In the genomic region with DNA sequence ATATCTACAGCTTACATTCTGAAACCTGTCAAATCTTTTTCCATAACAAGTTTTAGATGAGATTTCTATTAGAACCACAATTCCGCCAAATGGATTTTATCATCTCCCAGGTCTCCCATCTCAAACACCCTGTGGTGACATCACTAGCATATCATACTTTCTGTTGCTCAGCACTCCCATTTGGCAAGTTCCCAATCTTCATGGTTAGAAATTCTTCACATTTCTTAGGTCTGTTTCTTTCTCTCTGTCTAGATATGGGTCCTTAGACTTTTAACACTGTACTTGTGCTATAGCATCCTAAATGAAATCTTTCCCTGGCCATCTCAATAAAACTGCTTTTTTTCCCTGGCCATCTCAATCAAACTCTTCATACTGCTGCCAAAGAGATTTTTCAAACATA, we compare ENCODE assay signal across 24 mouse cellular contexts.
"Had no signal": no experiment of that assay in that cellular context is flagged by ENCODE, and none has a peak within 500 bp of the region (broad histone marks: within the 10 kb centered on the region; RNA-seq: fewer than 3 reads in every experiment).

No protein-coding gene starts in this region.

- DNase-seq: gastrocnemius, postnatal 14 days; gastrocnemius, postnatal 36 days; heart, adult 11 months; heart, adult 2 months; heart, postnatal 14 days; heart, postnatal 36 days; kidney, adult 18-20 months; kidney, adult 8-10 months; kidney, postnatal 10 days; kidney, postnatal 25 days; kidney, postnatal 4 days; left cerebral cortex, postnatal 4 days had no signal

- ATAC-seq: hindbrain, postnatal 0 days; intestine, embryonic 15.5 days; intestine, postnatal 0 days; liver, embryonic 12.5 days had no signal

- H3K9me3 ChIP-seq: heart, embryonic 12.5 days; hindbrain, embryonic 13.5 days; hindbrain, embryonic 15.5 days; intestine, embryonic 15.5 days; limb, embryonic 12.5 days; limb, embryonic 15.5 days; liver, embryonic 12.5 days had no signal

- H3K4me3 ChIP-seq: heart, adult 2 months; heart, embryonic 12.5 days; hindbrain, embryonic 13.5 days; hindbrain, embryonic 15.5 days; intestine, embryonic 15.5 days; layer of hippocampus, adult 2 months; left cerebral cortex, adult 2 months; limb, embryonic 12.5 days; limb, embryonic 15.5 days; liver, embryonic 12.5 days had no signal

- H3K9ac ChIP-seq: heart, embryonic 12.5 days; hindbrain, embryonic 13.5 days; hindbrain, embryonic 15.5 days; intestine, embryonic 15.5 days; limb, embryonic 12.5 days; limb, embryonic 15.5 days; liver, embryonic 12.5 days; liver, embryonic 14.5 days had no signal

- H3K4me2 ChIP-seq: heart, embryonic 12.5 days; hindbrain, embryonic 13.5 days; hindbrain, embryonic 15.5 days; intestine, embryonic 15.5 days; limb, embryonic 12.5 days; limb, embryonic 15.5 days; liver, embryonic 12.5 days had no signal

- H3K36me3 ChIP-seq: heart, embryonic 12.5 days; hindbrain, embryonic 13.5 days; hindbrain, embryonic 15.5 days; intestine, embryonic 15.5 days; limb, embryonic 12.5 days; limb, embryonic 15.5 days; liver, embryonic 12.5 days had no signal

- H3K4me1 ChIP-seq: heart, embryonic 12.5 days; hindbrain, embryonic 13.5 days; hindbrain, embryonic 15.5 days; intestine, embryonic 15.5 days; limb, embryonic 12.5 days; limb, embryonic 15.5 days; liver, embryonic 12.5 days had no signal

- H3K27ac ChIP-seq: heart, adult 2 months; hindbrain, embryonic 13.5 days; hindbrain, embryonic 15.5 days; hindbrain, postnatal 0 days; intestine, embryonic 15.5 days; layer of hippocampus, adult 2 months; left cerebral cortex, adult 2 months; limb, embryonic 12.5 days; limb, embryonic 15.5 days; liver, embryonic 12.5 days; liver, embryonic 14.5 days had no signal

- H3K27me3 ChIP-seq: heart, embryonic 12.5 days; hindbrain, embryonic 13.5 days; hindbrain, embryonic 15.5 days; intestine, embryonic 15.5 days; limb, embryonic 12.5 days; limb, embryonic 15.5 days; liver, embryonic 12.5 days had no signal
